In the genomic region with DNA sequence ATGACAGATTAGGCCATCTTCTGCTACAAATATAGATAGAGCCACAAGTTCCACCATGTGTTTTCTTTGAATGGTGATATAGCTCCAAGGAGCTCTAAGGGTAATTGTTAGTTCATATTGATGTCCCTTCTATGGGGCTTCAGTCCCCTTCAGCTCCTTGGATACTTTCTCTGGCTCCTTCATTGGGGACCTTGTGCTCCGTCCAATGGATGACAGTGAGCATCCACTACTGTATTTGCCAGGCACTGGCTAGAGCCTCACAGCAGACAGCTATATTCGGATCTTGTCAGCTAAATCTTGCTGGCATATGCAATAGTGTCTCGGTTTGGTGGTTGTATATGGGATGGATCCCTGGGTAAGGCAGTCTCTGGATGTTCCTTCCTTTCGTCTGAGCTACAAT, we compare ENCODE assay signal across 12 mouse cellular contexts. TPM values are rescaled to one million over a fixed set of nuclear protein-coding genes. Genes with fewer than 3 reads are reported as not detected.
DNase-seq lines count a peak whose midpoint lies in the region.
"Had no signal": no experiment of that assay in that cellular context is flagged by ENCODE, and none has a peak within 500 bp of the region (broad histone marks: within the 10 kb centered on the region; RNA-seq: fewer than 3 reads in every experiment).

No protein-coding gene starts in this region.

- peak; percentile 1 for DNase-seq in cerebellum, adult 8-10 months
- peak; percentile 4 for DNase-seq in gastrocnemius, postnatal 25 days
- peak; percentile 4 for DNase-seq in heart, postnatal 4 days
- DNase-seq in kidney, adult 18-20 months = peak; percentile 5
- peak; percentile 1 for DNase-seq in ovary, adult 18-20 months (ENCODE audit: low spot score)
- DNase-seq in ovary, postnatal 36 days (ENCODE audit: low spot score) = peak; percentile 2

RNA-seq across cellular contexts. Expression of a gene that starts 5.7 kb away (rescaled TPM):
- total RNA-seq in gastrocnemius, postnatal 25 days (2021) = not detected
- not detected for total RNA-seq in heart, postnatal 4 days (2021)
- total RNA-seq: adrenal gland, adult 8-10 months; adrenal gland, postnatal 14 days; adrenal gland, postnatal 36 days; ES-E14; forebrain, postnatal 0 days; MEL had no signal

RNA-seq across cellular contexts. Expression of a gene that starts 41.8 kb away (rescaled TPM):
- total RNA-seq in gastrocnemius, postnatal 25 days (2021) = not detected
- not detected for total RNA-seq in heart, postnatal 4 days (2021)
- total RNA-seq: adrenal gland, adult 8-10 months; adrenal gland, postnatal 14 days; adrenal gland, postnatal 36 days; ES-E14; forebrain, postnatal 0 days; MEL had no signal

Comparison
In these comparisons a context has a peak if more than half of its experiments do, and no peak if none do; other contexts are left out.
1. Peak in every context shown above with its lines: DNase-seq.